Mouse (Mus musculus) retina, postnatal 7 days (tissue): ENCODE data around the gene Elmo1.

Experiments
- DNase-seq: peaks from one replicate; pipeline ENCODE4 v3.0.0-alpha.2; 2012; ENCODE audit warnings: low read depth, low spot score

Elmo1 gene

DNA sequence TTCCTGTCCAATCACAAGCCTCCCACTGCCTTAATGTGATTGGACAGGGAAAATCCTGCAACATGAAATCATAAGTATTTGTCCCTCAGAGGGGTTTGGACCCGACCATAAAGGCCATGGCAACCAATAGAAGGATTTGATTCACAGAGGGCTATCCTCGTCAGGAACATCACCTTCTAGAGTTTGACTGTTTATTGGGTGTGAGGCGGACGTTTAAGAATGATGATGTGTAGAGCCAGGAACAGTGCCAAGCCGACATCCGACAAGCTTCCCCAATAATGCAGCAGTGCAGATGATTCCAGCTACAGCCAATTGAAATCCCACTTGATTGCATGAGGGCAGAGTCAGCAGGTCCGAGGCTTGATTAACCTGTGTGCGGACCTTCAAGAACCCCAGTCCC is 288.5 kb downstream of the Elmo1 start:
- no peak for DNase-seq

DNA sequence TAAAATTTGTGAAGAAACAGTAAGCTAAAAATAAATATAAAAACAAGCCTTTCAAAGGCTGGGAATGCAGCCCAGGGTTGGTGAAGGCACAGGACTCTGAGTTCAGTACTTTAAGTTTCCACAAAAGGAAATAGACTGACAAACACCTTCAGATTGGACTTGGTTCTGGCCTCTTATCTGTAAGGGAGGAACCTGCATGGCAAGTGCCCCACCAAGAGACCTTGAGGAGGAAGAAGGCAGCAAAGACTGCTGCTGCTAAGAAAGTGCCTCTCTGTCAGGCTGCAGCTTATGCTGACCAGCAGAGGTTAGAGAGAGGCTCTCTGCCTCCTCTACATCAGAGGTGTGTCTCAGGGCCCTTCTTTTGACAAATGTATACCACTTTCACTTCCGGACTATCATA is 293.5 kb downstream of the Elmo1 start:
- no peak for DNase-seq

DNA sequence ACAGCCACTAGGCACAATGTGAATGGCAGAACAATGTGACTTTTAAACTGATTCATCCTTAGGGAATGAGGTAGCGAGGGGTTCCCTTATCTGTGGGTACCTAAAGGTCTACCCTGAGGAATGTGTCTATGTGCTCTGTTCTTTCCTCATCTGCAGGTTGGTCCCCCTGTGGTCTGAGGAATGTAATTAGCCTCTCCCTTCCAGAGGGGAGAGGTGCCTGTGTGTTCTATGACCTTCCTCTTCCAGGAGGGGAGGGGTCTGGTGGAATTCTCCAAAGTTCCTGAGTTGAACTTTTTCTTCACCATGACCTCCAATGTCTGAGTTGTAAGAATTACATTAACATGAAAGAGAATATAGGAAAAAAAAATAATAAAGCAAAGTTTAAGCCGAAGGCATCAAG is 294.4 kb downstream of the Elmo1 start:
- no peak for DNase-seq

DNA sequence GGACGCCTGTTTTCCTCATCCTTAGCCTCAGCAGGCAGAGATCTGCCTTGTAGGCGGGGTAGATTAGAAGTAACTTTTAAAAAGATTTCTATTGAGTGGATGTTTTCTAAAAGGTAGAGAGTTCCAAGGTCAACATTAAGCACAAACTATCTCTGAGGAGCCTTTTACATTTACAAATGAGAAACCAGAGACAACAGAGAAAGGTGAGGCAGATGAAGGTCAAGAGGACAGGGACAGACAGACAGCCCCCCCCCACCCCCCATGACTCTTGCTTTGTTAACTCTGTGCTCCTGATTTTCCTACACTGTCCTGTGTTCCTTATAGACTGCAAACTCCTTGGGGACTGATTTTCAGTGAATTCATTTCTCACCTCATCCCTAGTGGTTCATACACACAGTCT is 295.0 kb downstream of the Elmo1 start:
- DNase-seq: no peak

DNA sequence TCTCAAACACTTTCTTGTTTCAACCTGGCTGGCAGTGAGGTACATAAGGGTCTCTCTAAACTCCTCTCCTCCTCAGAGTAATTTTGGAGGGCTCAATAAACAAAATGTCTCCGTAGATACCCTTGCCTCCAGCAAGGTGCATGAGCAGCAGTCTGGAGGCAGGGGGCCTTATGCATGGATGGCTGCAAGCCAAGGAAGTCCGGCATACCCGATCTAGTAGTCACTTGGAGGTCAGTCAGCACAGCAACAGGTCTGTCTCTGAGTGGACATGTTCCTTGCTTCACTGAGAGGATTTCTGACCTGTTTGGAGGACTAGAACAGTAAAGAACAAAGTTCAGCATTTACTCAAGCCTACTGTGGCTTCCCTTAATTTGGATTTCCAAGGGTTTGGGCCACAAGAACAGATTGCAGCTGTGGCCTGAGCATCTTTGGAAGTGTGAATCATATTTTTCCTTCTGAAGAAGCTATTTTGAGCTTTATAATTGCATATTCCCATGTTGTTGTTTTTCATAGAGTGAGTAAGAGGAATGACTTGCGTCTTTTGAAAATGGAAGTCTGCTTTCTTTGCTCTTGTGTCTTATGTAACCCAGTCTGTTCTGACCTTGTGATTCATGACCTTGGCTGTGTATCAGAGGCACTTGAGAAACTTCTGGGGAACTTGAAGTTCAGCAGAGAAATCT is 296.2 kb downstream of the Elmo1 start:
- no peak for DNase-seq

DNA sequence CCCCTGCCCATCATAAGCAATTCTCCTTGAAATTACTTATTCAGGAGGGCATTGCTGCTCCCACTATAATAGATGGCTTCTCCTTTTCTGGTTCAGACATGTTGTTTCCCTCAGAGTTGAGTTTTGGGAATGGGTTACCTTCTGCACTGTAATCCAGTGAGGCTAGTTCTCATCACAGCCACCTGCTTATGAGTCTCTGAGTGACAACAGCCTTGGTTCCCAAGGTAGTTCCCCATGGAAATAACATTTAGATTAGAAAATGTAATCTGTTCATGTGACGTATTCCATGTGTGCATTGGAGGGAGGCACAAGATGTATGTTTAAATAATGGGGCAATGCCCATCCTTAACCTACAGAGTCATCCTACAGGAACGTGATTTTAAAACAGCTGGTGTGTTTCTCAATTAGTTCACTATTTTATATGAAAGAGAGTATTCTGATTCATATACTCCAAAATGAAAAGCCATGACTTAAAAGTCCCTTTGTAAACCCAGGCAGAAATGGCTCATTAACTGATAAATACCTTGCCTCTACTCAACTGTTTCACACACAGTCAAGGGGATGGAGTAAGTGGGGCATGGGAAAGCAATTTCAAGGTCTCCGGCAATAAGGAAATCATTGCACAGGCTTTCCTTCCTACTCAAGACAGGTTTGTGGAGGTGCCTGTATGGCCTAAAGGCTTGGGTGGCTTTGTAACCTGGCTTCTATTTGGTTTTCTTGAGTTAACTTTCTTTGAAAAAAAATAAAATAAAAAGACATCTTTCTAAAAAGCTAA is 302.6 kb downstream of the Elmo1 start:
- no peak for DNase-seq

DNA sequence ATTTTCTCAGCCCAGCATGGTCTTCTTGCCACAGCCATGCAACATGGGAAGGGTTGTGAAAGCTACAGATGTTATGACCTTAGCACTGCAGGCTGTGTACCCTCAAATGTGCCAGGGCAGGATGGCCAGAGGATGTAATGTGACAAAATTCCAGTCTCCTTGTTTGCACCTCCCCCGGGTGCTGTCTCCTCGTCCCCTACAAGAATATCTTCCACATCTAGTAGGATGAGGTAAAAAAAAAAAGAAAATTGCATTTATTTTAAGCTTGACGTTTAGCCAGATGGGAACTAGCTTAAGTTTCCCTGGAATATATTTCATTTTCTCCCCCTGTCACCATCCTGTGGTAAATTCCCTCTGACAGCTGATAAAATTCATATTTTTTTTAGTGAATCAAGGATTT is 307.3 kb downstream of the Elmo1 start:
- no peak for DNase-seq

DNA sequence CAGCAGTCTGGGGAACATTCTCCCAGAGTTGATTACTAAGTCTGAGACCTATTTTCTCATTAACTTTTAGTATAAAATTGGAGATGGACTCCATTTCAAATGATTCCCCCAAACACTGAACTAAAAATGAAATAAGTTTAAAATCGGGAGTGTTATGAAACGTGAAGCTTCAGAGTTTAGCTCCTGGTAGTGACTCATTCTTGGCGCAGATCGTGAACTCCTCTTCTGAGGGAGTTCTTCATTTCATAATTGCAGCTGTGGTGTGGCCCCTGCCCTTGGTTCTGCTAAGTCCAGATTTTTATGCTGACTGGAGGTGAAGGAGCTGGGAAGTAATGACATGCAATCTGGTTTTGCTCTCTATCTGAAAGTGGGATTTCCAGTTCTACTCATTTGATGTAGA is 307.9 kb downstream of the Elmo1 start:
- no peak for DNase-seq

DNA sequence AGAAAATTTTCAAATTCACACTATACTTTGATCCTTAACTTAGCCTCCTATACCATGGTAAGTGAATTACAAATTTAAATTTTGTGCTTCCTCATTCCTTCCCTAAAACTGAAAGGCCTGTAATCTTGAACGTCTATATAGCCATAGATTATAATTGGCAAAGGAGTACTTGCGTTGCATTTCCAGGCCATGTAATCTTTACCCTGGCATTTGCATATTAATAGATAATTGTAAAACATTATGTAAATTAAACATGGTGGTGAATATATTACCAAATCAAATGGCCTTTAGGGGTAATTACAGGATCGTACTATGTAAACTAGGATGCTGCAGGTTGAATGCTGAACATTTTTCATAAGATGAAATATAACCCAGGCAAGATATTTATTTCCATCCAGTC is 314.1 kb downstream of the Elmo1 start:
- DNase-seq: no peak

DNA sequence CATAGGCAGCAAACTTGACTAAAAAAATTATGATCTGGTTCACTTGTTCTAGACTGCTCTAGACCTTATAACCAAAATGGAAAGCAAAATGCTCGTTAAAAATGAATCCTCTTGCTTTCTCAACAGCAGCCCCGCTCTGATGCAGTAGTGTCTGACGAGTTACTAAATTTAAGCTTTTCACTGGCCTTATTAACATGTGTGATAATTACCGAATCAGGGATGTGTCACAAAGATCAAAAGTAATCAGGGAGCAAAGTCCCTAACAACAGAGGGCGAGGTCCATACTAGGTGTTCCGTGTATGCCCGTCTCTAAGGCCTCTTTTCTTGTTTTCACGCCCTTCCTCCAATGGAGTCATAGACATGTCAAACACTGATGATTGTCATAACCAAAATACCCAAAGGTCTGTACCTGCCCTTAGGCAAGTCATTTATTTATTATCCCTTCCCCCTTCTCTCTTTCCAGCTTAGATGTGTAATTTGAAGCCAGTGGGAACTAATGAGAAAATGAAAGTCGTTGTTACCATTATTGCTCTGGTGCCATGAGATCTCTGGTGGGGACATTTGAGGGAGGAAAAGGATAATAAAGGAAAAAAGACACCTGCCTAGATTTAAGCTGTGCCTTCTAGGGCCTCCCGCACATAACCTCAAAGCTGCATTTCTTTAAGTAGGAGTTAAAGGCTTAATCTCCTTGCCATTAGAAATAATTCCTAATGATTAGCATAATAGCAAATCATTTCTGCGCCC is 316.2 kb downstream of the Elmo1 start:
- DNase-seq: no peak

DNA sequence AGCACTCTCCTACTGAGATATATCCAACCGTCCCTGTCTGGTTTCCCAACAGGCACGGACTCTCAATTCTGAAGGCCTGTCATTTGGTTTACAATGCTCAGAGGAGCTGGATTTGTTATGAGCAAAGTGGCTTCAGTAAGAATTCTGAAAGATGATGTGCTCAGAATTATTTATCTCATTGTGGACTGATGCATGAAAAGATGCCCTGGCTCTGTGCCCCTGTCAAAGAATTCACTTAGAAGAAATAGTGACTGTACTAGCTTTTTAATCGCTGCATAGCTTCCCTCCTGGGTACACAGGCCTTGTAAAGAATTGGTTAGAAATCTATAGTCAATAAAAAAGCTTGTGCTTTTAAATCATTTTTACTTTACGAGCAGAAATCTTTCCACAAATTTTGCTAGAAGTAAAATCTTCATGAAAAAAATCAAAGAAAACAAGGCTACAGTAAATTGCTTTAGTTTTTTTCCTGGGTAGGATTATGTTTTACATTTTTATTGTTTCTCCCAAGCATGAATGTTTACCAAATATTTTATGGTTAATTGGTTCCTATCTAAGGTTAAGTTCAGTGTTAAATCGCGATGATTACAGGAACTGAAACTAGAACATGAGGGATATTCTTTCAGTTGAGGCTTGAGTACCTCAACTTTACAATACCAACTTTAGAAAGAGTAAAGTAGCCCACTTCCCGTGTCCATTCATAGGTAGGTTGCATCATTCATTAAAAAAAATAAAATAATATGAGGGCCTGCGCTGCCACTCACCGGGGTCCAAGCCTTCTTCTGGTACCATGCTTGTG is 320.1 kb downstream of the Elmo1 start:
- DNase-seq: no peak

DNA sequence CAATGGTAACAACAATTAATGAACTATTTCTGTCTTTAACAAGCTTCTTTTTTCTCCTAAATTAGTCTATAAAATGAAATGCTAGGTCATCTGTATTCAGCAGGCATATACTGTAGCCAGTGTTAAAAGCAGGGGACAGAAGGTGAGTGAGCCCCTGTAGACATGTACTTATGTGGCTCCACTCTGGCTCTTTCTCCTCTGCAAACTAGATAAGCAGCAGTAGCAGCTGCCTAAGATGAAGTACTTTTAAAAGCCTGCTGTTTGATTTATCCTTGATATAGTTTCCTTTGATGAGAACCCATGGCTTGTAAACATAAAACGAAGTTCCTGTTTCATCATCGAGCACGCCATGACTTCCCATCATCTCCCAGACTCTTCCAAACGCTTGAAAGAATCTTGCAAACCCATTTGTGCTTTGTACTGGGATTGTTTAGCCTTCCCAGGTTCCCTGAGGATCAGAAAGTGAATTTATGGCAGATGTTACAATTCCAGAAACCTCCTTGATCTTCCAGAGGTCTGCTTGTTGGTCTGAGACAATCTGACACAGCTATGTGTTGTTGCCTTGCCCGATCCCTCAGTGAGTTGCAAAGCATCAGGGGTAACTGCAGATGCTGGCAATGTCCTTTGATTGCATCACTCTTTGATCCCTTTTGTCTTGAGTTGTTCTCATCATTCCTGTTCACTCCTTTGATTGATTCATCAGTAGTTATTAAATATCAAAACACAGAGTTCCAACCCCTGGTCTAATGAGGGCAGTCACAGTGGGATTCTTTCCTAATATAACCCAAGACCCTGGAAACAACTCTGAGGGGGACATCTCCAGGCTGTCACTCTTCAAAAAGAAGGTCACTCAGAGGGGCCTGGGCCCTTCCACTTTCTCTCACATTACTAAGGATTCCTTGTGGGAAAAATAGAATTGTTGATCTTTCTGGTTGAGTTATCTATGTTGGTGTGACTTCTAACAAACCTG is 326.6 kb downstream of the Elmo1 start:
- DNase-seq: no peak

DNA sequence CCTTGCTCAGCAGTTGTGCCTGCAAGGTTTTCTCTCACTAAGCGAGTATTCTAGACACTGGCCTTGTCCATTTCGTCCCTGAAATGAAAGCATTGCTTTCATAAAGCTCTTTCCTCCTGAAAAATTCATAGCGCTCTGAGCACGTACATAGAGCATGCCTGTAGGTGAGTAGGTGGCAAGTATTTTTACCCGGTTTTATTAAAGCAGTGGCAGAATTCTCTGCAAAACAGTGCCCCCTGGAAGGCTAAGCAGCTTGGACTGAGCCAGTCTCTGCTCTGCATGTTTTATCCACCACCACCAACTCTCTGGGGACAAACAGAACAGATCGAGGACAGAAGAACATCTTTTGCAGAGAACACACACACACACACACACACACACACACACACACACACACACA is 340.6 kb downstream of the Elmo1 start:
- no peak for DNase-seq

DNA sequence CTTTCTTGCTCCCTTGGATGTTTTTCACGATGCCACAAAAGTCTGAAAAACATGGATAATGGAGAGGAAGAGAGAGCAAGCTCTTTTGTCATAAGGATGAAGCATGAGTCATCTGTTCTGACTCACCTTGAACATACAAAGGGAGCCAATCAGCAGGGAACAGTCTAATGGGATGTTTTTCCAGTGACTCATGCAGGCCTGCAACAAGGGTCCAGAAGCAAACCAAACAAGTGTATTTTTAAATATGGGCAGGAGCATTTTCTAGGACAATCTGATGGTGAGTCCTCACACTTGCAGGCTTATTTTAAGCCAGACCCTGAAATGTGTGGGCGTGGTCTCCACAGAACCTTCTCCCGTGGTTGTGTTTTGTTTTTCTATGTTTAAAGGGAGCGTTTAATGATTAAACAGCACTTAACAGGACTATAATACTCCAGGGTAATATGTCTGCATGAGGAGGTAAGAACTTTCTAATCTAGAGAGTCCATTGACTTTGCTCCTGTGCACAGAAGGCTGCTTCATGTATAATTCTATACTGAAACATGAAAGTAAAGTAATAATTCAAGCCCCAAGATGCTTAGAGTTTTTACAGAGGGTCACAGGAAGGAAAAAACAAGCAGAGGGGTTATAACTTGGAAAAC is 342.9 kb downstream of the Elmo1 start:
- DNase-seq: no peak

DNA sequence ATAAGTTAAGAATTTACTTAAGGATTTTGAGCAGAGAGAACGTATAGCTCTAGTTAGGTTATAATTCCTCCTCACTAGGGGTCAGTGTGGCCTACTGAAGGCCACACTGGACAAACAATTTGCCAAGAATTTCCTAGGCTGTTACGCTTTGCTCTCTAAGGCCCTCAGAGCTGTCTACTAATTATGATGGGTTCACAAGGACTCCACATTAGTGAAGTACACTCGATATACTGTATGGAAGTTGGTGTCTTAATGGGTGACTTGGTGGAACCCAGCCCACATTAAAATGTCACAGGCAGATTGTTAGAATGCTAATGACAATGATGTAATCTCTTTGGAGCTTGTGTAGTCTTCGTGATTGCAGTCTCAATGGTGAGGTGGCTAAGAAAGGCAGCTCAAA is 343.7 kb downstream of the Elmo1 start:
- DNase-seq: no peak

DNA sequence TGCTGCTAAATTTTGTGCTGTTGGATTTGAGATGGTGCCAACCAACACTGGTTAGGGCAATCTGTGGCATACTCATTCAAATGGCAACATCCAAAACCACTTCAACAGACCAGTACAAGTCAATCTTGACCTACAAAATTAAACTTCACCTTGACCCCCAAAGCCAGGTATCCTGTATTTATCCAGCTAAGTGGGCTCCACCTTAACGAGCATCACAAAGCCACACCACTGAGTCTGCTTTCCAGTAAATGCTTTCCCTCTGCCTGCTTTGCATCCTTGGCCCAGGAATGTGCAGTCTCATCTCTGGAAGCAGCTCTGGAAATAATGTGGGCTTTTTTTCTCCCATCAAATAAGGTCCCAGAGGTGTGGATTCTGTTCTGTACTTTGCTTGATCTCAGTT is 349.1 kb downstream of the Elmo1 start:
- DNase-seq: no peak

DNA sequence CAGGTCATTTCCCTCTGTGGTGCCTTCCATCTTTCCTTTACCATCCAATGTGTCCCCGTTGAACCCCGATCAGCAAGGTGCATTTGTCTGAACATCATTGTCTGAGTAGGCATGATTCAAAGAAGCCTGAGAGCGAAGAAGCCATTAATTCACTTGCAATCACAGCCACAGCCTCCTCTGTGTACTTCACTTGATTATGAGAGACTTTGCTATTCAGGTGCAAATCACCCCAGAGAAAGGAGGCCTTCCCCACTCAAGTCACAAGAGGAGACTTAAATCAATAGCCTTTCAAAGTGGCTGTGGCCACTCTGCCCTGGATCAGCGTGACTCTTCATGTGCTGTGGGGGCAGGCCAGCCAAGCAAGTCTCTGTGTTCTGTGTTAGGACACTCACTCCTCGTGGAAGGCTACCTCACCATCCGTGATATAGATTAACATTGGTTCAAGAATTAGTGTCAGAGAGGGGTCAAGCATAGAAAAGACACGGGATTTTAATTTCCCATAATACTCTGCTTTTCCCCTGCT is 360.5 kb downstream of the Elmo1 start:
- no peak for DNase-seq

DNA sequence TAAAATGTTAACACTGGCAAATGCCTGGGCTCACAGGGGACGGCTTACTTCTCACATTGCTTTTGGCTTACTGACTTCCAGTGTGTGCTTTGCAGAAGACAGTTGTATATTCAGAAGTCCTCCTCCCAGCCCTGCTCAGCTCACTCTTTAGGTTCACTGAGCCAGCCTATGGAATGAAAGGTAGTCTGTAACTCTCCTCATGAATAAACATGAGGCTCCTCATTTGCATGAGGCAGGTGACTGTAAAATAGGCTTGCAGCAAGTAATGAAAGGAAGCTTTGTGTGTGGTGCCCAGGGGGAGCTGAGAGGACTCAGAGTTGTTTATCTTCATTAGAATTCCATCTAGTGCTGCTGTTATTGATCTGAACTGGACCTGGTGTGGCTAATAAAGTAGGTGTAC is 364.0 kb downstream of the Elmo1 start:
- DNase-seq: no peak

DNA sequence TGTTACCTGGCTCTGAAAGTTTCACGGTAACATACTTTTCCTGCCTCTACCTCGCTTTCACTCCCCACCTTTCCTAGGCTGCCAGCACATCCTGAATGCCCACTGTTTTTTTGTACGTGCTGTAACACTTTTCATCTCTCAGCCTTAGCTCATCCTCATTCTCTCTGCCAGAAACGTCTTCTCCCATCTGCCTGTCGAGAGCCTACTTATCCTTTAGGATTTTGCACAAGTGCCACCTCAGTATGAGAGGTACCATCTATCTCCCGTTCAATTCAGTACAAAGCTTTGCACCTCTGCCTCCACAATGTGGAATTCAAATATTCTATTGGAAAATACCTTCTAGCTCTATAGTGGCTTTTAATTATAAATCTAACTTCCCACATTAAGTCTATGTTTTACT is 369.7 kb downstream of the Elmo1 start:
- DNase-seq: no peak

DNA sequence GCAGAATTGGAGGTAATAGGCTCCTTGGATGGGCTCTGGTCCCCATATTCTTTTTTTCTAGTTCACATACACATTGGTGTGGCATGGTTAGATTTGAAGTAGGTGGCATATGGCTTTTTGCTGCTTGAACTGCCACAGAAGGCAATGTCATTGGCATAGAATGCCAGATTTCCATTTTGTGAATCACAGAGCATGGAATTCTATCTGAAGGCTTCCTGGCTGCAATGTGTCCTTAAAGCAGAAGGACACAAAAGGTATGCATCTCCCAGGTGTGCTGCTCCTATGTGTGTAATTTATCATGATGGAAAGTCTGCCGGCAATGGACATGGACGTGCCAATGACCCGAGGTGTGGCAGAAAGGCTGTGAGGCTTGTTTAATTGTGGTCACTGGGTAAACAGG is 371.2 kb downstream of the Elmo1 start:
- no peak for DNase-seq
